In the genomic region with DNA sequence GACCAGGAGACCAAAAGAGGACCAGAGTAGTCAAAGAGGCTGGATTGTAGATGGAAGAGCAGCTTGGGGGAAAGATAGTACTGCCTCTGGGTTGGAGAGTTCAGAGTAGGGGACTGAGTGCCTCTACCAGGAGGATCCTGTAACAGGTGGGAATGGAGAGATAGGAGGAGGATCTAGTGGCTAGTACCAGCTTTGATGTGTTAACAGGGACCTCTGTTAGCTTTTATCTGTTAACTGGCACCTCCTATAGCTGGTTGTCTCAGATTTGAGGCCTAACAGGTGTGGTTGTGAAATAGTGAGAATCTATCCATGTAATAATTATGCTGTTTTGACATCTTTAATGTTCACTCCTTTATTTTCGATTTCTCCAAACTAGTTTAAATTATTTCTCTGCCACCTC, we compare ENCODE assay signal across 13 mouse cellular contexts. TPM values are rescaled to one million over a fixed set of nuclear protein-coding genes. Genes with fewer than 3 reads are reported as not detected.
DNase-seq lines count a peak whose midpoint lies in the region; ATAC-seq and TF ChIP-seq lines count a peak whose summit lies in the region.
"Had no signal": no experiment of that assay in that cellular context is flagged by ENCODE, and none has a peak within 500 bp of the region (broad histone marks: within the 10 kb centered on the region; RNA-seq: fewer than 3 reads in every experiment).

No protein-coding gene starts in this region.

- H3K4me3 ChIP-seq in gastrocnemius, adult 2 months = no peak overlapping the region
- no peak overlapping the region for H3K4me3 ChIP-seq in kidney, adult 2 months (ENCODE audit: insufficient read depth, low read depth, low read length)
- H3K4me3 ChIP-seq in liver, postnatal 0 days (ENCODE audit: low read depth, low read length) = no peak overlapping the region
- no peak overlapping the region for H3K4me3 ChIP-seq in liver, embryonic 11.5 days (ENCODE audit: low read depth, low read length)
- peak overlapping the region; percentile 90; the same call in 1 of the 2 replicates for H3K4me3 ChIP-seq in limb, embryonic 14.5 days (replicated peaks; ENCODE audit: low read length)

- no peaks in the 10 kb centered on the region for H3K36me3 ChIP-seq in kidney, adult 2 months (ENCODE audit: control insufficient read depth, insufficient read depth, low read length)
- H3K36me3 ChIP-seq in liver, postnatal 0 days (replicated peaks; ENCODE audit: insufficient read depth, low read length) = no peaks in the 10 kb centered on the region
- H3K36me3 ChIP-seq in liver, embryonic 11.5 days (ENCODE audit: control insufficient read depth, insufficient read depth, low read length) = no peaks in the 10 kb centered on the region
- H3K36me3 ChIP-seq in limb, embryonic 14.5 days (ENCODE audit: control insufficient read depth, insufficient read depth, low read length) = no peaks in the 10 kb centered on the region
- H3K36me3 ChIP-seq: limb, embryonic 15.5 days had no signal

- H3K27me3 ChIP-seq in kidney, adult 2 months (replicated peaks; ENCODE audit: control insufficient read depth, insufficient read depth, low read length) = no peaks in the 10 kb centered on the region
- H3K27me3 ChIP-seq in liver, postnatal 0 days (ENCODE audit: insufficient read depth, low read length) = no peaks in the 10 kb centered on the region
- no peaks in the 10 kb centered on the region for H3K27me3 ChIP-seq in liver, embryonic 11.5 days (replicated peaks; ENCODE audit: control insufficient read depth, insufficient read depth, low read length)
- no peaks in the 10 kb centered on the region for H3K27me3 ChIP-seq in limb, embryonic 14.5 days (ENCODE audit: control insufficient read depth, insufficient read depth, low read length)
- H3K27me3 ChIP-seq: limb, embryonic 15.5 days had no signal

- peaks cover 8% of the 10 kb centered on the region for H3K4me1 ChIP-seq in kidney, adult 2 months (ENCODE audit: control insufficient read depth, insufficient read depth, low read length)
- peaks cover 10% of the 10 kb centered on the region; the same call in 1 of the 2 replicates for H3K4me1 ChIP-seq in liver, postnatal 0 days (ENCODE audit: insufficient read depth)
- H3K4me1 ChIP-seq in liver, embryonic 11.5 days (replicated peaks; ENCODE audit: control insufficient read depth, insufficient read depth, low read length) = peaks cover 14% of the 10 kb centered on the region
- peaks cover 8% of the 10 kb centered on the region for H3K4me1 ChIP-seq in limb, embryonic 14.5 days (ENCODE audit: control insufficient read depth, insufficient read depth, low read length)
- H3K4me1 ChIP-seq: limb, embryonic 15.5 days had no signal

- DNase-seq in gastrocnemius, adult 2 months = no peak
- DNase-seq in gastrocnemius, adult 8-10 months (ENCODE audit: low spot score in 2 of 2) = no peak
- no peak for DNase-seq in kidney, adult 2 months
- no peak for DNase-seq in kidney, adult 18-20 months
- no peak for DNase-seq in liver, postnatal 0 days
- no peak for DNase-seq in liver, embryonic 11.5 days (ENCODE audit: low spot score)
- no peak for DNase-seq in limb, embryonic 14.5 days (ENCODE audit: low spot score)
- no peak for DNase-seq in T-cell, adult 2 months (ENCODE audit: low spot score)
- DNase-seq: adrenal gland, adult 2 months; cerebellum, adult 9-11 months; kidney, postnatal 25 days; thymus, adult 18-20 months had no signal

- H3K27ac ChIP-seq in gastrocnemius, adult 2 months = peak overlapping the region; percentile 94
- H3K27ac ChIP-seq in kidney, adult 2 months (ENCODE audit: insufficient read depth, low read depth, low read length) = peak overlapping the region; percentile 97
- peak overlapping the region; percentile 99 for H3K27ac ChIP-seq in liver, postnatal 0 days (ENCODE audit: low read depth)
- H3K27ac ChIP-seq in liver, embryonic 11.5 days (ENCODE audit: low read depth, low read length) = no peak overlapping the region
- no peak overlapping the region for H3K27ac ChIP-seq in limb, embryonic 14.5 days (replicated peaks; ENCODE audit: low read depth, low read length)

- no peak for ATAC-seq in liver, postnatal 0 days
- no peak for ATAC-seq in liver, embryonic 11.5 days (replicated peaks; ENCODE audit: low FRiP score)
- no peak for ATAC-seq in limb, embryonic 14.5 days (ENCODE audit: low FRiP score, low read depth)

- H3K9ac ChIP-seq in liver, postnatal 0 days (replicated peaks) = no peak overlapping the region
- no peak overlapping the region for H3K9ac ChIP-seq in liver, embryonic 11.5 days (ENCODE audit: low read depth, low read length)
- no peak overlapping the region for H3K9ac ChIP-seq in limb, embryonic 14.5 days (ENCODE audit: low read depth, low read length, severe bottlenecking)

- intact Hi-C loops in gastrocnemius, adult 2 months (cut with DNase I) = loop anchor here (5.0 kb wide), 2 partner anchors 116 to 181 kb away; partner anchors contain the start of gene Dgkh

- H3K4me2 ChIP-seq in liver, postnatal 0 days (ENCODE audit: low read depth, low read length) = peak overlapping the region; percentile 72; the same call in 1 of the 2 replicates
- no peak overlapping the region; the same call in 1 of the 2 replicates for H3K4me2 ChIP-seq in liver, embryonic 11.5 days
- no peak overlapping the region for H3K4me2 ChIP-seq in limb, embryonic 14.5 days (replicated peaks; ENCODE audit: low read depth, low read length, severe bottlenecking)

- no peak for TF ChIP-seq EP300 in liver, postnatal 0 days (IDR thresholded peaks at IDR 0.05; ENCODE audit: low read depth)

- no peak for TF ChIP-seq POLR2A in kidney, adult 2 months (IDR thresholded peaks at IDR 0.05; ENCODE audit: low read depth, low read length)
- no peak for TF ChIP-seq POLR2A in limb, embryonic 14.5 days (IDR thresholded peaks at IDR 0.05; ENCODE audit: borderline replicate concordance, extremely low read depth, insufficient read depth, insufficient read length)

- H3K9me3 ChIP-seq in liver, postnatal 0 days (ENCODE audit: low read length) = no peaks in the 10 kb centered on the region
- no peaks in the 10 kb centered on the region for H3K9me3 ChIP-seq in liver, embryonic 11.5 days (ENCODE audit: control insufficient read depth, low read length)
- H3K9me3 ChIP-seq in limb, embryonic 14.5 days (ENCODE audit: control insufficient read depth, low read length) = no peaks in the 10 kb centered on the region
- H3K9me3 ChIP-seq: limb, embryonic 15.5 days had no signal

- no peak for TF ChIP-seq CTCF in gastrocnemius, adult 2 months (IDR thresholded peaks at IDR 0.05)
- no peak for TF ChIP-seq CTCF in kidney, adult 2 months (conservative IDR thresholded peaks at IDR 0.05; ENCODE audit: insufficient read depth, insufficient read length, low read depth, low read length)
- TF ChIP-seq CTCF in liver, postnatal 0 days (IDR thresholded peaks at IDR 0.05; ENCODE audit: low read depth) = no peak

- WGBS in kidney, adult 2 months = 57% methylated on average over 1 of the region's 1 CpGs
- 72% methylated on average over 1 of the region's 1 CpGs for WGBS in liver, postnatal 0 days (ENCODE audit: insufficient replicate concordance)
- 86% methylated on average over 1 of the region's 1 CpGs for WGBS in liver, embryonic 11.5 days
- WGBS in limb, embryonic 14.5 days = 90% methylated on average over 1 of the region's 1 CpGs

RNA-seq across cellular contexts. Expression of gene Vwa8, which starts 0.9 kb away (rescaled TPM):
- total RNA-seq in gastrocnemius, adult 2 months (2021) = 10 to 100 TPM; 64.5 to 83.1 TPM
- total RNA-seq in gastrocnemius, adult 8-10 months (2022) = 10 to 100 TPM; 76.1 to 89.9 (median 79.6) TPM
- 71.2 and 78.0 TPM in 2 replicates for polyA plus RNA-seq in kidney, adult 2 months (2012; rRNA removed)
- 24.4 and 27.1 TPM in 2 replicates for polyA plus RNA-seq in liver, postnatal 0 days (2015; fragmentation: Nextera tagmentation; extraction: Ambion mirVana)
- polyA plus RNA-seq in liver, embryonic 11.5 days (2014; fragmentation: Nextera tagmentation; extraction: Ambion mirVana) = 12.6 and 13.2 TPM in 2 replicates
- polyA plus RNA-seq in limb, embryonic 14.5 days (2012; rRNA removed) = 11.8 and 12.2 TPM in 2 replicates
- polyA plus RNA-seq in limb, embryonic 14.5 days (2014; fragmentation: Nextera tagmentation; extraction: Ambion mirVana) = 12.2 and 14.0 TPM in 2 replicates

Comparison
In these comparisons a context has a peak if more than half of its experiments do, and no peak if none do; other contexts are left out.
1. H3K27ac ChIP-seq: peak in gastrocnemius, adult 2 months (single experiment), kidney, adult 2 months (single experiment) and liver, postnatal 0 days (single experiment); none in liver, embryonic 11.5 days (single experiment) and limb, embryonic 14.5 days (single experiment).